Mouse (Mus musculus) forebrain, embryonic 13.5 days (tissue): Measurements from ENCODE around the gene Adcyap1r1. TPM values are rescaled to one million over a fixed set of nuclear protein-coding genes. Genes with fewer than 3 reads are reported as not detected.

Source experiments
- ATAC-seq: fragments of 200-750 bp; cut with Nextera tagmentation; 2 replicates; pipeline ENCODE4 v1.8.0; 2017
- H3K27ac ChIP-seq: fragments of 300-500 bp; sonication (generic); 2 replicates; pipeline ENCODE4 v1.5.1; 2015; ENCODE audit warnings: inconsistent platforms, mild to moderate bottlenecking, moderate library complexity
- H3K27me3 ChIP-seq: fragments of 300-500 bp; sonication (generic); 2 replicates; pipeline ENCODE4 v1.6.1; 2015; ENCODE audit warnings: mild to moderate bottlenecking, inconsistent platforms
- H3K36me3 ChIP-seq: fragments of 300-500 bp; sonication (generic); 2 replicates; pipeline ENCODE4 v1.6.1; 2015; ENCODE audit warnings: mild to moderate bottlenecking, inconsistent platforms; ENCODE audit not compliant: poor library complexity, severe bottlenecking
- H3K4me1 ChIP-seq: fragments of 300-500 bp; sonication (generic); 2 replicates; pipeline ENCODE4 v1.6.1; 2015; ENCODE audit warnings: inconsistent platforms
- H3K4me2 ChIP-seq: fragments of 300-500 bp; sonication (generic); 2 replicates; pipeline ENCODE4 v1.6.1; 2015; ENCODE audit warnings: inconsistent platforms, mild to moderate bottlenecking, moderate library complexity
- H3K4me3 ChIP-seq: fragments of 300-500 bp; sonication (generic); 2 replicates; pipeline ENCODE4 v1.5.1; 2015; ENCODE audit warnings: mild to moderate bottlenecking, inconsistent platforms
- H3K9ac ChIP-seq: fragments of 300-500 bp; sonication (generic); 2 replicates; pipeline ENCODE4 v1.6.1; 2015; ENCODE audit warnings: mild to moderate bottlenecking, inconsistent platforms
- H3K9me3 ChIP-seq: fragments of 300-500 bp; sonication (generic); replicated peaks from 2 replicates; pipeline ENCODE4 v1.6.1; 2016; ENCODE audit warnings: inconsistent platforms
- WGBS: fragments of 180-500 bp; shearing (Covaris S2); methylation state at CpG from one replicate; pipeline ENCODE4 v1.1.7; 2015; 5-methylcytosine and 5-hydroxymethylcytosine counted together
- polyA plus RNA-seq: library from polyadenylated mRNA; unstranded; fragments of >200 nt; fragmentation: Nextera tagmentation; extraction: Ambion mirVana; gene quantifications from 2 replicates; pipeline ENCODE4 v1.2.1, GENCODE M21; 2015

Gene Adcyap1r1
- polyA plus RNA-seq, 1 experiment from 2014 or later = 18.6 TPM

- H3K27ac ChIP-seq = no peak overlapping the region
- ATAC-seq = no peak
- H3K36me3 ChIP-seq = no peaks in the 10 kb centered on the region
- H3K27me3 ChIP-seq = no peaks in the 10 kb centered on the region
- peaks cover 31% of the 10 kb centered on the region for H3K4me1 ChIP-seq
- H3K9me3 ChIP-seq = no peaks in the 10 kb centered on the region
- H3K4me3 ChIP-seq = no peak overlapping the region
- no peak overlapping the region for H3K9ac ChIP-seq
- H3K4me2 ChIP-seq = no peak overlapping the region
Measured at GRCm38 (mm10) chr6:55432121-55432520, 19.7 kb upstream of the Adcyap1r1 start.

GRCm38 (mm10) chr6:55434360-55434759, 17.4 kb upstream of the Adcyap1r1 start:
- Histone ChIP-seq H3K4me2 (no peak overlapping the region), H3K9me3 (no peaks in the 10 kb centered on the region), H3K36me3 (no peaks in the 10 kb centered on the region), H3K4me1 (peaks cover 31% of the 10 kb centered on the region), H3K4me3 (no peak overlapping the region), H3K27ac (peak overlapping the region; percentile 87), H3K9ac (peak overlapping the region; percentile 34; the same call in 1 of the 2 replicates), H3K27me3 (no peaks in the 10 kb centered on the region)
- peak; percentile 91 for ATAC-seq
- 26% methylated on average over 3 of the region's 3 CpGs for WGBS

- Histone ChIP-seq H3K9ac (no peak overlapping the region), H3K36me3 (no peaks in the 10 kb centered on the region), H3K4me3 (no peak overlapping the region), H3K9me3 (no peaks in the 10 kb centered on the region), H3K27ac (peak overlapping the region; percentile 87), H3K27me3 (0 out of 2 replicates have a peak, but pooled peaks cover under 1% of the 10 kb centered on the region), H3K4me1 (peaks cover 31% of the 10 kb centered on the region), H3K4me2 (peak overlapping the region; percentile 6; the same call in 1 of the 2 replicates)
- 44% methylated on average over 8 of the region's 8 CpGs for WGBS
- peak; percentile 86 for ATAC-seq
Measured at GRCm38 (mm10) chr6:55435266-55436159, 16.3 kb upstream of the Adcyap1r1 start.

GRCm38 (mm10) chr6:55437919-55438318, 13.9 kb upstream of the Adcyap1r1 start:
- ATAC-seq = no peak
- H3K9me3 ChIP-seq = no peaks in the 10 kb centered on the region
- no peaks in the 10 kb centered on the region for H3K36me3 ChIP-seq
- WGBS = 59% methylated on average over 3 of the region's 3 CpGs
- H3K4me3 ChIP-seq = no peak overlapping the region
- H3K27me3 ChIP-seq = peaks cover 8% of the 10 kb centered on the region; the same call in 1 of the 2 replicates
- H3K27ac ChIP-seq = no peak overlapping the region
- no peak overlapping the region for H3K9ac ChIP-seq
- H3K4me2 ChIP-seq = no peak overlapping the region
- peaks cover 31% of the 10 kb centered on the region for H3K4me1 ChIP-seq

GRCm38 (mm10) chr6:55438837-55439236, 12.9 kb upstream of the Adcyap1r1 start:
- no peaks in the 10 kb centered on the region for H3K36me3 ChIP-seq
- no peak overlapping the region for H3K27ac ChIP-seq
- H3K4me1 ChIP-seq = peaks cover 35% of the 10 kb centered on the region
- no peak for ATAC-seq
- WGBS = 88% methylated on average over 2 of the region's 2 CpGs
- peaks cover 9% of the 10 kb centered on the region; the same call in 1 of the 2 replicates for H3K27me3 ChIP-seq
- no peaks in the 10 kb centered on the region for H3K9me3 ChIP-seq
- H3K9ac ChIP-seq = no peak overlapping the region
- H3K4me2 ChIP-seq = no peak overlapping the region
- no peak overlapping the region for H3K4me3 ChIP-seq

- 3% methylated on average over 2 of the region's 2 CpGs for WGBS
Measured at GRCm38 (mm10) chr6:55443927-55444688, 7.7 kb upstream of the Adcyap1r1 start.

GRCm38 (mm10) chr6:55444721-55445120, 7.1 kb upstream of the Adcyap1r1 start:
- H3K4me1 ChIP-seq = peaks cover 44% of the 10 kb centered on the region
- peaks cover 12% of the 10 kb centered on the region for H3K27me3 ChIP-seq
- no peaks in the 10 kb centered on the region for H3K9me3 ChIP-seq
- peak overlapping the region; percentile 82 for H3K27ac ChIP-seq
- WGBS = 12% methylated on average over 4 of the region's 4 CpGs
- H3K36me3 ChIP-seq = no peaks in the 10 kb centered on the region
- H3K9ac ChIP-seq = no peak overlapping the region
- ATAC-seq = 0 out of 2 replicates have a peak, but pooled peaks have one; percentile 8
- H3K4me3 ChIP-seq = no peak overlapping the region
- H3K4me2 ChIP-seq = 0 out of 2 replicates have a peak overlapping the region, but pooled peaks have one; percentile 1

More at GRCm38 (mm10) chr6:55443927-55444688, 7.7 kb upstream of the Adcyap1r1 start:
- H3K4me2 ChIP-seq = peak overlapping the region; percentile 10; the same call in 1 of the 2 replicates
- H3K4me1 ChIP-seq = peaks cover 39% of the 10 kb centered on the region
- no peak overlapping the region for H3K9ac ChIP-seq
- H3K27ac ChIP-seq = peak overlapping the region; percentile 82
- peaks cover 12% of the 10 kb centered on the region; the same call in 1 of the 2 replicates for H3K27me3 ChIP-seq
- peak; percentile 95 for ATAC-seq
- no peak overlapping the region for H3K4me3 ChIP-seq
- H3K36me3 ChIP-seq = no peaks in the 10 kb centered on the region
- no peaks in the 10 kb centered on the region for H3K9me3 ChIP-seq

- Histone ChIP-seq H3K4me2 (no peak overlapping the region), H3K27ac (no peak overlapping the region; the same call in 1 of the 2 replicates), H3K9ac (no peak overlapping the region), H3K4me1 (peaks cover 58% of the 10 kb centered on the region), H3K27me3 (peaks cover 18% of the 10 kb centered on the region), H3K9me3 (no peaks in the 10 kb centered on the region), H3K4me3 (no peak overlapping the region), H3K36me3 (no peaks in the 10 kb centered on the region)
- ATAC-seq = no peak
- 84% methylated on average over 9 of the region's 9 CpGs for WGBS
Measured at GRCm38 (mm10) chr6:55448199-55448598, 3.6 kb upstream of the Adcyap1r1 start.

- no peaks in the 10 kb centered on the region for H3K9me3 ChIP-seq
- H3K9ac ChIP-seq = no peak overlapping the region
- WGBS = 63% methylated on average over 8 of the region's 8 CpGs
- no peak overlapping the region for H3K27ac ChIP-seq
- ATAC-seq = no peak; the same call in 1 of the 2 replicates
- H3K4me2 ChIP-seq = no peak overlapping the region
- H3K4me1 ChIP-seq = peaks cover 57% of the 10 kb centered on the region
- H3K4me3 ChIP-seq = no peak overlapping the region
- H3K27me3 ChIP-seq = peaks cover 25% of the 10 kb centered on the region
- H3K36me3 ChIP-seq = no peaks in the 10 kb centered on the region
Measured at GRCm38 (mm10) chr6:55448976-55449678, 2.7 kb upstream of the Adcyap1r1 start.

GRCm38 (mm10) chr6:55452381-55452780, 603 bp downstream of the Adcyap1r1 start:
- under 1% methylated on average over 24 of the region's 24 CpGs for WGBS
- Histone ChIP-seq H3K27ac (peak overlapping the region; percentile 79), H3K36me3 (no peaks in the 10 kb centered on the region), H3K27me3 (peaks cover 29% of the 10 kb centered on the region), H3K4me3 (peak overlapping the region; percentile 66), H3K4me2 (peak overlapping the region; percentile 93), H3K9ac (peak overlapping the region; percentile 88), H3K9me3 (no peaks in the 10 kb centered on the region), H3K4me1 (peaks cover 66% of the 10 kb centered on the region)
- peak; percentile 36; the same call in 1 of the 2 replicates for ATAC-seq

GRCm38 (mm10) chr6:55453548-55453947, 1.8 kb downstream of the Adcyap1r1 start:
- WGBS = 61% methylated on average over 1 of the region's 1 CpGs
- peaks cover 67% of the 10 kb centered on the region for H3K4me1 ChIP-seq
- no peak for ATAC-seq
- H3K4me3 ChIP-seq = peak overlapping the region; percentile 66
- H3K9me3 ChIP-seq = no peaks in the 10 kb centered on the region
- no peak overlapping the region for H3K27ac ChIP-seq
- peak overlapping the region; percentile 93 for H3K4me2 ChIP-seq
- H3K9ac ChIP-seq = peak overlapping the region; percentile 88
- H3K27me3 ChIP-seq = peaks cover 25% of the 10 kb centered on the region
- no peaks in the 10 kb centered on the region for H3K36me3 ChIP-seq
